Mouse (Mus musculus) hindlimb bud, embryonic 11.5 days (tissue): ENCODE data around the gene Phlda1.
"Not testable (repeated sequence)": the region's sequence is repeated elsewhere in the genome, so short reads cannot be mapped to it uniquely, and the experiment has no call there.

ENCODE experiments used
- DNase-seq: peaks from one replicate; pipeline ENCODE4 v3.0.0-alpha.2; 2012; ENCODE audit warnings: low read depth, low spot score; ENCODE audit errors: extremely low spot score

Phlda1 gene

DNA sequence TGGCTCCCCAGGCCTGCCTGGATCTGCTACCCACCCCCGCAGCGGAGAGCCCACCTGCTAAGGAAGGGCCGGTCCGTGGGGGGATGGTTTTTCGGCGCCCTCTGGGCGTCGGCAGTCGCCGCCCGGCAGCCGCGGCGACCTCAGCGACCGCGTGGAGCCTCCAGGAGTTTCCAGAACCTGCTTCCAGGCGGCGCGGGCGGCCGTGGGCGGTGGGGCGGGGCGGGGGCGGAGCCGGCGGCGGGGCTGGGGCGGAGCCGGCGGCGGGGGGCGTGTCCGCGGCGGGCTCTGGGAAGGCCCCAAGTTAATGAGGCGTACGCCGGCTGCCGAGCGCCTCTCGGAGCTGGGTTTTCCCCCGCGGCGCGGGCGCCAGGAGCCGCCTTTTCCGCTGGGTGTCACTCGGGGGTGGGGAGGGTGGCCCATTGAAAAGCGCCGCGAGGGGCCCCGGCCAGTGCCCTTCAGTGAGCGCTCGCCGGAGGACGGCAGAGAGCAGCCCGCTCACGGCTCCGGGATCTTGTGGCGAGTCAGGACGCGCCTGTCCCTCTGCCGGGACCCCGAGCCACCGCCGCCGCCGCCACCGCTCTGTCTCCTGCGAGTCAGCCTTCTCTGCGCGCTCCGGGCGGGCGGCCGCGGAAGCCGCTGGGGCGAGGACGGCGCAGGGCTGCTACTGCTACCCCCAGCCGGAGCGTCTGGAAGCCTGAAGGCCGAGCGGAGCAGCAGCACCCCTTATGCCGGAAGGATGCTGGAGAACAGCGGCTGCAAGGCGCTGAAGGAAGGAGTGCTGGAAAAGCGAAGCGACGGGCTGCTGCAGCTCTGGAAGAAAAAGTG lies at the start of gene Phlda1:
Gene Phlda1 (plus strand): TSS at position 186 of the 825 bp plus-strand sequence.
- peak; percentile 41 for DNase-seq

GRCm38 (mm10) chr10:111458088-111458487 lies 48.0 kb upstream of the Phlda1 start:
- DNase-seq = no peak

GRCm38 (mm10) chr10:111459040-111459439 lies 47.0 kb upstream of the Phlda1 start:
- no peak for DNase-seq

DNA sequence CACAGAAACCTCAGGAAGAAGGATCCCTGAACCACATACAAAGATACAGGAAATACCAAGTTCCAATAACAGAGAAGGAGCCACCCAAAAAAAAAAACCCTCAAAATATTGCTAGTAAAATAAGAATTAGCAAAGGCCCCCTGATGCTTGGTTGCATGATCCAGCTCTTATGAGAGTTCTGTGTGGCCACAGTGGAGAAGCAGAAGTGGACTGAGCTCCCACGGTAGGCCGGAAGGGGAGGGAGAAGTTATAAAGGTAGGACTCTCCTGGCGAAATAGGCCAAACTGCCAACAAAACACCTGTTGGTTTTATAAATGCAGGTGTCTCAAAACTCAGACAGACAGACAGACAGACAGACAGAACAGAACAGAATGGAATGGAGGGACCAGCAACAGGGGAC lies 46.2 kb upstream of the Phlda1 start:
- DNase-seq = no peak

DNA sequence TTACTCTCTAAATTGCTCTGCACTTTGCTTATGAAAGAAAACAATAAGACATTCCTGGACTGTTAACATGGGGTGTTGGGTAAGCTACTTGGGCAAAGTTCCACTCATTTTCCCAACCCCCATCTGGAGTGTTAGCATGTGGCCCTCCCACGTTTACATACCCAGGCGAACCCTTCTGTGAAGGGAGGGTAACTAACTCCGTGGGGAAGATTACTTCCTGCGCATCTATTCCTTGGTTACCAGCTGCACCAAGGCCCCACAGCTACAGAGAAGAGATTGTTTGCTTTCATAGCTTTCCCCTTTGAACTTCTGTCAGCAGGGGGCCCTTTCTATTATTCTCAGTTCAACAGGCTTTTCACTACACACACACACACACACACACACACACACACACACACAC lies 45.7 kb upstream of the Phlda1 start:
- DNase-seq = no peak

DNA sequence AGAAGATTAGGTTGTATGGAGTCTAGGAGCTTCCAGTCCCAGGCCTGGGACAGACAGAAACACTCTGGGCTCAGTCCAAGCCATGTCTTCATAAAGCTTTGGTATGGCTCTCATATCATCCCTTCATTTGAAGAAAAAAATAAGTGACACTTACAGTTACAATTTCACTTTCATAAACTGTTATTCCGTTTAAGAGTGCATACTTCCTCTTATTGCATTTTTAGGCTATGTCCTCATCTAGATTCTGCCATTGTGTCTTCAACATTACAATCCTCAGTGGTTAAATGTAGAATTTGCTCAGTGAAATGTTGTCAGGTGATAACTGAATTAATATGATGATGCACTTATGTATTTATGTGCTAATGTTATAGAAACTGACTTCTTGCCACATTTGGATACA lies 41.3 kb upstream of the Phlda1 start:
- no peak for DNase-seq

GRCm38 (mm10) chr10:111465409-111465808 lies 40.7 kb upstream of the Phlda1 start:
- DNase-seq = no peak

GRCm38 (mm10) chr10:111471166-111471565 lies 34.9 kb upstream of the Phlda1 start:
- no peak for DNase-seq

GRCm38 (mm10) chr10:111472686-111473510 lies 33.2 kb upstream of the Phlda1 start, which contains the start of gene Nap1l1:
TSS of gene Nap1l1 (plus strand) at chr10:111473223.
- peak; percentile 89 for DNase-seq

GRCm38 (mm10) chr10:111473511-111474371 lies 32.3 kb upstream of the Phlda1 start:
- no peak for DNase-seq

- DNase-seq = no peak
These were observed 29.8 kb upstream of the Phlda1 start for GRCm38 (mm10) chr10:111476301-111476700.

GRCm38 (mm10) chr10:111476989-111477510 lies 29.0 kb upstream of the Phlda1 start:
- no peak for DNase-seq

GRCm38 (mm10) chr10:111479599-111479998 lies 26.5 kb upstream of the Phlda1 start:
- DNase-seq = no peak

GRCm38 (mm10) chr10:111482654-111483053 lies 23.4 kb upstream of the Phlda1 start:
- DNase-seq = no peak

GRCm38 (mm10) chr10:111484079-111484478 lies 22.0 kb upstream of the Phlda1 start:
- DNase-seq = no peak

- DNase-seq = no peak
These were observed 17.3 kb upstream of the Phlda1 start for GRCm38 (mm10) chr10:111488793-111489192.

GRCm38 (mm10) chr10:111490079-111490478 lies 16.0 kb upstream of the Phlda1 start:
- not testable (repeated sequence) for DNase-seq

DNA sequence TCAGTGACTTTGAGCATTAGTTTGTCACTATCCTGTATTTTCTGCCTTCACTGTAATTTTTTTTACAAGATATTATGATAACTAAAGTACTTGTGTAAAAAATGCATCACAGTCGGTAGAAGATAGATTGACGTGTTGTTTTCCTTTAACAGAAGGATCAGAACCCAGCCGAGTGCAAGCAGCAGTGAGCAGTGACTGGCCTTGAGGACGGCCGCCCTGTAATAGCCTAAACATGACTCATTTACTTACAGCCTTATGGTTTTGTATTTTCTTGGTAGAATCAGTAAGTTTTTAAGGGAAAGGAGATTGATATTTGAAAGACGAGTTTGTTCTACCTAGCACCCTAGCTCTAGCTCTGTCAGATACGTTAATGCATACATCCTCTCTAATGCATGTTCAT lies 10.2 kb upstream of the Phlda1 start:
- no peak for DNase-seq

DNA sequence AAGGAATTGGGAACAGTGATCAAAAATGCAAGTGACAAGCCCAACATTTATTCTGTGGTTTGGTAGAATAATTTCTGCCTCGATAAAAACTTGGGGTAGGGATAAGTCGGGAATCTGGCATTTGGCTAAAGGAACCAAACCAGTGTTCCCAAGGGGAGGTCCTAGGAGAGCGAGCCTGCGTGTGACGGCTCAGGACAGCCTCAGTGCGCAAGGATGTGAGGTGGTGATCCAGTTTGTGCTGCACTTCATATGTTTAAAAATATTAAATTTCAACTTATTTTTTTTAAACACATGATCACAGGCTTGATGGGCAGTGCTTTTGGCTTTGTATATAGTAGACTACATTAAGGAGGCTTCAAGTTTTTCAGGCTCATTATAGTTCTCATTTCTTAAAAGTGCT lies 6.2 kb upstream of the Phlda1 start:
- DNase-seq = no peak

GRCm38 (mm10) chr10:111503071-111503470 lies 3.0 kb upstream of the Phlda1 start:
- peak; percentile 82 for DNase-seq

DNA sequence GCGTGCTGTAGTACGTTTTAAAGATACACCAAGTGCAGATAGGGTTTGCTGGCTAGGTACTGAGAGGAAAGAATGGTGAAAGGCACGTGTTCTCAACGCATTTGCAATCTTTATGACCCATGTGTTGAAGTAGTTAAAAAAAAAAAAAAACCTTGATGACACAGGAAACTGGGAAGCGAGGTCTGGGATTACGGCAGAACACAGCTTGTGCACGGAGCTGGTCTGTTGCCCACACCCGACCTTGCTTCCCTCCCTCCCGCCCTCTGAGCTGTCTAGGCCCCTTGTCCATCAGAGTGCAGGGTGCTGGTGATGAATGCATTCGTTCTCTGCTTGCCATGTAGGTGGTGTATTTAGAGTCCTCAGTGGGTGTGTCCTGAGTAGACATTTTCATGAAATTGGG lies 2.4 kb upstream of the Phlda1 start:
- peak; percentile 18 for DNase-seq
